Mouse (Mus musculus): ENCODE results near the gene Cux2.
A peak's percentile ranks its signal among the peaks of the same experiment; 100 is the strongest.

The Cux2 gene

GRCm38 (mm10) chr5:122059060-122060017 is 9.4 kb upstream of the Cux2 start:
- DNase-seq (ENCODE audit: low spot score): peak; percentile 91

GRCm38 (mm10) chr5:122057622-122058021 is 7.7 kb upstream of the Cux2 start:
- no peak for DNase-seq (ENCODE audit: low spot score)

GRCm38 (mm10) chr5:122056557-122056956 is 6.7 kb upstream of the Cux2 start:
- no peak for DNase-seq (ENCODE audit: low spot score)

GRCm38 (mm10) chr5:122054130-122054843 is 4.4 kb upstream of the Cux2 start:
- peak; percentile 79 for DNase-seq (ENCODE audit: low spot score)

GRCm38 (mm10) chr5:122053587-122053986 is 3.7 kb upstream of the Cux2 start:
- no peak for DNase-seq (ENCODE audit: low spot score)

- DNase-seq (ENCODE audit: low spot score): no peak
Measured at GRCm38 (mm10) chr5:122050832-122051105, 867 bp upstream of the Cux2 start.

- DNase-seq (ENCODE audit: low spot score): peak; percentile 76
Measured at GRCm38 (mm10) chr5:122049664-122050016, 262 bp downstream of the Cux2 start.

GRCm38 (mm10) chr5:122048686-122049663 is 927 bp downstream of the Cux2 start:
- DNase-seq (ENCODE audit: low spot score): peak; percentile 75

GRCm38 (mm10) chr5:122048252-122048651 is 1.6 kb downstream of the Cux2 start:
- no peak for DNase-seq (ENCODE audit: low spot score)

- no peak for DNase-seq (ENCODE audit: low spot score)
Measured at GRCm38 (mm10) chr5:122047791-122048190, 2.1 kb downstream of the Cux2 start.

- no peak for DNase-seq (ENCODE audit: low spot score)
Measured at GRCm38 (mm10) chr5:122043567-122043966, 6.3 kb downstream of the Cux2 start.

- DNase-seq (ENCODE audit: low spot score): no peak
Measured at GRCm38 (mm10) chr5:122035278-122035677, 14.6 kb downstream of the Cux2 start.

GRCm38 (mm10) chr5:122033167-122033478 is 16.8 kb downstream of the Cux2 start:
- no peak for DNase-seq (ENCODE audit: low spot score)

- DNase-seq (ENCODE audit: low spot score): peak; percentile 64
Measured at GRCm38 (mm10) chr5:122032471-122033166, 17.3 kb downstream of the Cux2 start.

GRCm38 (mm10) chr5:122031146-122031545 is 18.8 kb downstream of the Cux2 start:
- DNase-seq (ENCODE audit: low spot score): no peak

- DNase-seq (ENCODE audit: low spot score): peak; percentile 35
Measured at GRCm38 (mm10) chr5:122030640-122031039, 19.3 kb downstream of the Cux2 start.

- DNase-seq (ENCODE audit: low spot score): no peak
Measured at GRCm38 (mm10) chr5:122026771-122027170, 23.1 kb downstream of the Cux2 start.

- DNase-seq (ENCODE audit: low spot score): no peak
Measured at GRCm38 (mm10) chr5:122026284-122026683, 23.6 kb downstream of the Cux2 start.

GRCm38 (mm10) chr5:122025117-122025516 is 24.8 kb downstream of the Cux2 start:
- no peak for DNase-seq (ENCODE audit: low spot score)

- DNase-seq (ENCODE audit: low spot score): peak; percentile 11
Measured at GRCm38 (mm10) chr5:122019288-122019687, 30.6 kb downstream of the Cux2 start.

GRCm38 (mm10) chr5:122017778-122018177 is 32.1 kb downstream of the Cux2 start:
- DNase-seq (ENCODE audit: low spot score): no peak

- peak; percentile 38 for DNase-seq (ENCODE audit: low spot score)
Measured at GRCm38 (mm10) chr5:122017269-122017668, 32.6 kb downstream of the Cux2 start.
